Mouse (Mus musculus): ENCODE measurements around the gene Olfr193.
"Not testable (repeated sequence)": the region's sequence is repeated elsewhere in the genome, so short reads cannot be mapped to it uniquely, and the experiment has no call there.

The Olfr193 gene

DNA sequence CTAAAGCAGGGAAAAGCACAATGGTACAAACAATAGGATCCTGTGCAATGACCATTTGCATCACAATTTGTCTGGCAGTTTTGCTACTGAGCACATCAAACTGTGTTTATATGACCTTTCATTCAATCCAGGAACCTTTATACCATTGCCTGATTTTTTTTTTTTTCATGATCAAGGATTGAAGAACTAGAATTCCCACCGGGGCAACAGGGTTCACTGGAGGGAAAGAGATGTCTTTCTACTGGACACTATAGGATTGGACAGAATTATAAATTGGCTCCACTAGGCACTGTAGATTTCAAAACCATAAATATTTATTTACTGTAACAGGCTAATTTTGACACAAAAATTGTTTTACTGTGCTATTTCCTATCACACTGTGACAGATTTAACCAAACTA is at the start of gene Olfr193:
Gene Olfr193, minus strand, starts transcription at position 101 of the 400 bp plus-strand sequence.
- DNase-seq (ENCODE audit: low spot score in 2 of 2) = no peak

DNA sequence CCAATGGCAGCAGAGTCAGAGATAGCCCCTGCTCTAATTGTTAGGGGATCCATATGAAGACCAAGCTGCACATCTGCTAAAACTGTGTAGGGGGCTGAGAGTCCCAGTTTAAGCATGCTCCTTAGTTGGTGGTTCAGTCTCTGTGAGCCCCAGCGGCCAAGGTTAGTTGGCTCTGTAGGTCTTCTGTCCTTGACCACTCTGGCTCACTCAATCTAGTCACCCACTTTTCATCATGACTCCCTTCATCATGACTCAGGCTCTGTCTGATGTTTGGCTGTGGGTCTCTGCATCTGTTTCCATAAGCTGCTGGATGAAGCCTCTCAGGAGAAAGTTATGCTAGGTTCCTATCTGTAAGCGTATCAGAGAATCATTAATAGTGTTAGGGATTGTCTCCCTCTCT is 40.3 kb upstream of the Olfr193 start:
- no peak for DNase-seq (ENCODE audit: low spot score in 2 of 2)

DNA sequence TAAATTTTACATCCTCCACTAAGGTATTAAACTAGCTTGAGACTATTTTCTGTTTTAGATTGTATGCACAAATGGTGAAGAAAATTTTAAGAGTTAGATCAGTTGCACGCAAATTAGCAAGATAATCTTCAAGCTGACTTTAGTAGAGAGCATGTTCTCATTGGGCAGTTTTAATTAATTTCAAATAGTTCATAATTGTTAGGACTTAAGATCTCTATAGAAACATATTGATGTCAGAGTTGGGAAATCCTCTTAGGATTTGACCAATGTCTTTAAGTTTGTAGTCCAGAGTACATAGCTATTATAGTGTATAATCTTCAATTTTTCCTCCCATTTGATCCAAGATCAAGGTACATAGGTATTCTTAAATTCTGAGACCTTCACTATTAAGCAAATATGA is 35.1 kb upstream of the Olfr193 start, which contains the start of gene Olfr195:
Gene Olfr195, plus strand, starts transcription at position 301 of the 400 bp plus-strand sequence.
- no peak for DNase-seq (ENCODE audit: low spot score in 2 of 2)

DNA sequence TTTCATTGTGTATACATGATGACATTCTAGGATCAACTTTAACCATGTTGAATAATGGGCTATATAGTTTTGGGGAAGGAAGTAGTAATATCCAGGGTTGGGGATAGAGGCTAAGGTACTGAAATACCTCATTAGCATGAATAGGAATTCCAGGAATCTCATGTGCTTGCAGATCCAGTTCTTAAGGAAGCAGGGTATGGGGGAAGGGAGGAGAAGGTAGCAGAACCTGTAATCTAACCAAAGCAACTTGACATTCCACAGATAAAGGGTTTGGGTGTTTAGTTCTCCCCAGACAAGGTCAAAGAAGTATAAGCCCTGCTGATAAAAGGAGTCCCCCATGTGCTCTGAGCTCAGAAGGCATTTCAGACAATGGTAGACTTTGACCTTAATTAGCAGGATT is 29.4 kb upstream of the Olfr193 start:
- DNase-seq (ENCODE audit: low spot score in 2 of 2) = no peak

DNA sequence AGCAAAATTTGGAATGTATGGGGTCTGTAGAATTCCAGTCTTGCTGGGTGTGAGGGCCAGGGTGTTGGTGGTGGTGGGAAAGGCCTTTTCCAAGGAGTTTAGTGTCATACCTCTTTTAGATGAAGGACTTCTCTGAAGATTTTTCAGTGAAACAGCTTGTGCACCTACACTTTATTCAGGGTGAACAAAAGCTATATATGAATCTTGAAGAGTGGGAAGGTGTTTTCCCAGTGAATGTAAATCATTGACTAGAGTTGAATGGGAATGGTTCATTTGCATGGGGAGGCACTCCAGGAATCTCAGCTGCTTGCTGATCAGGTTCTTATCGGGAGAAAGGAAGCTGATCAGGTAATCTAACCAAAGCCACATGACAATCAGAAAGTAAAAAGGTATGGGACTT is 19.1 kb upstream of the Olfr193 start:
- no peak for DNase-seq (ENCODE audit: low spot score in 2 of 2)

DNA sequence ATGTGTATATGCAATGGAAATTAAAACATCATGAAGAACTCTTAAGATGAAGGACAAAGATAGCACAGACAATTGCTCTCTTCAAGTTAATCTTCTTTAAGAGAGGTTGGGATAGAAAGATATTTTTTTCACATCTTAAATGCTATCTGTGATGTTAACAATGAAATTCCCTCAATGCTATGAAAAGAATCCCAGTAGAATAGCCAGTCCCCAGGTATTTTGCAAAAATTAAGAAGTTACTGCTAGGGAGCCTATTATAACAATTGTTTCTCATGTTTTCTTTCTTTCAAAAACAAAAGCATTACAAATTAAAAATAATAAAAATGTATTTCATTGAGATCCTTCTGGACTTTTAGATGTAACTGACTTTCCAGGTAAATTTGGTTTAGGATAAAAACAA is 9.3 kb upstream of the Olfr193 start, which contains the start of gene Olfr194:
Gene Olfr194, minus strand, starts transcription at position 101 of the 400 bp plus-strand sequence.
- no peak for DNase-seq (ENCODE audit: low spot score in 2 of 2)

DNA sequence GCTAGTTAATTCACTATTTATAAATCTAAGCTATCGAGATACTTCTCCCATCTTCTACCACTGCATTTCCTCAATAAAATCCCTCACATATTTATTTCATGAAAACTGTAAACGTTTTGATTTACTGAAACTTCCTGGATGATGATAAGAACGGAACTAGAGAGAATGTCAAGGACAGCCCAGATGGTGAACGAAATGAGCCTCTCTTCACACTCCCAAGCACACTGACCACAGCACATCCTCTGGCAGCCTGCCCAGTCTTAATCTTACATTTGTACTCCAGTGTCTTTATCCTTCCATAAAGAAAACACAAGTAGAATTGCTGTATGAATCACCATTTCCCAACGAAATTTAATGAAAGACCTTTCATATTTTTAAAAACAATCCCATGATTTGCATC is 3.2 kb downstream of the Olfr193 start:
- not testable (repeated sequence) for DNase-seq (ENCODE audit: low spot score in 2 of 2)

DNA sequence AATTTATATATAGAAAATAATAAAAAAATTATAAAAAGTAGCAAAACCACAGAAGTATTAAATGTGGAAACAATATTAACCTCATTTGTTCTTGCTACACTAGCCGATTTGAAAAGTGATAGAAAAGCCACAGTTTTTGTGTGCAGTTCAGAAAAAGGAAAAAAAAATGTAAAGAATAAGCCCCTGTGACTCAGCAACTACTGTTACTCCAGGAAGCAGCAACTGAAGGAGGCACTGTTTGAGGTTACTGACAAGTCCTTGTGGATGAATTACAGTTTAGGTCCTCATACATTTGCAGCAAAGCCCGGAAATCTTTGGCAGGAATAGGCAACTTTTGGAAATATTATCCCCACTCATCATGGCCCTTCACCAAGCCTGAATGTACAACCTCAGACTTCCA is 6.4 kb downstream of the Olfr193 start:
- no peak for DNase-seq (ENCODE audit: low spot score in 2 of 2)

DNA sequence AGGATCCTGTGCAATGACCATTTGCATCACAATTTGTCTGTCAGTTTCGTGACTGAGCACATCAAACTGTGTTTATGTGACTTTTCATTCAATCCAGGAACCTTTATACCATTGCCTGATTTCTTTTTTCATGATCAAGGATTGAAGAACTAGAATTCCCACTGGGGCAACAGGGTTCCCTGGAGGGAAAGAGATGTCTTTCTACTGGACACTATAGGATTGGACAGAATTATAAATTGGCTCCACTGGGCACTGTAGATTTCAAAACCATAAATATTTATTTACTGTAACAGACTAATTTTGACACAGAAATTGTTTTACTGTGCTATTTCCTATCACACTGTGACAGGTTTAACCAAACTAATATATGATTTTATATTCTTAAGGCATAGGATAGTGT is 22.0 kb downstream of the Olfr193 start, which contains the start of gene Olfr191:
Gene Olfr191, minus strand, starts transcription at position 101 of the 400 bp plus-strand sequence.
- DNase-seq (ENCODE audit: low spot score in 2 of 2) = not testable (repeated sequence)

DNA sequence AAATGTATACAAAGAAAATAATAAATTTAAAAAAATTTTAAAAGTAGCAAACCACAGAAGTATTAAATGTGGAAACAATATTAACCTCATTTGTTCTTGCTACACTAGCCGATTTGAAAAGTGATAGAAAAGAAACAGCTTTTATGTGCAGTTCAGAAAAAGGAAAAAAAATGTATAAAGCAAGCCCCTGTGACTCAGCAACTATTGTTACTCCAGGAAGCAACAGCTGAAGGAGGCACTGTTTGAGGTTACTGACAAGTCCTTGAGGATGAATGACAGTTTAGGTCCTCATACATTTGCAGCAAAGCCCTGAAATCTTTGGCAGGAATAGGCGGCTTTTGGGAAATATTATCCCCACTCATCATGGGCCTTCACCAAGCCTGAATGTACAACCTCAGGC is 30.6 kb downstream of the Olfr193 start:
- DNase-seq (ENCODE audit: low spot score in 2 of 2) = not testable (repeated sequence)

DNA sequence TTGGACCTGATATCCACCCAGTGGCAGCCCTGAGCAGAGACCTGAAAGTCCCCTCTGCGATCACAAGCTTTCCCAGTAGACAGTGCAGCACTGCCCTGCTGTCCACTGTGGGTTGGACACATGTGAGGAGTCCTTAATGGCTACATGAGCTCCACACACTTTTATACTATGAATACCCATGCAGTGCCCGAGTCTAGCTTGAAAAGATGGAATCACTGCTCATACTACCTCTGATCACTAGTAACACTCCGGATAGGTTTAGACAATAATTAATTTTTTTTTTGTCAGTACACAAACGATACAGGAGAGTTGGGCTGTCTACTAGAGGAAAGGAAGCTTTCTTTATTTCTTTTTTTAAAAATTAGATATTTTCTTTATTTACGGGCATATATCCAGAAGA is 33.8 kb downstream of the Olfr193 start, which contains the start of gene Olfr190:
Gene Olfr190, minus strand, starts transcription at position 101 of the 400 bp plus-strand sequence.
- no peak for DNase-seq (ENCODE audit: low spot score in 2 of 2)

DNA sequence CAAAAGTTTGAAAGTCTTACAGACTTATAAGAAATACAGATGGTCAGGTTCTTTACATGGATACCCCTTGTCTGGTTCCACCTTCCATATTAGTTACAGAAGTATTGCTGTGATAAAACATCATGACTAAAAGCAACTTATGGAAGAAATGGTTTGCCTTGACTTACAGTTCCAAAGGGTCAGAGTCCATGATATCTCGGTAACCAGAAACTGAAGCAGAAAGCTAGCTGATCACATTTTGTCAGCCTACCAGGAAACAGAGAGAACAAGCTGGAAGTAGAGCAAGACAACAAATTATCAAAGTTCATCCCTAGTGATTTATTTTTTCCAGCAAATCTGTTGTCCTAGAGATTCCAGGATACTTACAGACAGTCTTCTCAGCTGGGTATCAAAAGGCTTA is 38.2 kb downstream of the Olfr193 start:
- DNase-seq (ENCODE audit: low spot score in 2 of 2) = no peak

DNA sequence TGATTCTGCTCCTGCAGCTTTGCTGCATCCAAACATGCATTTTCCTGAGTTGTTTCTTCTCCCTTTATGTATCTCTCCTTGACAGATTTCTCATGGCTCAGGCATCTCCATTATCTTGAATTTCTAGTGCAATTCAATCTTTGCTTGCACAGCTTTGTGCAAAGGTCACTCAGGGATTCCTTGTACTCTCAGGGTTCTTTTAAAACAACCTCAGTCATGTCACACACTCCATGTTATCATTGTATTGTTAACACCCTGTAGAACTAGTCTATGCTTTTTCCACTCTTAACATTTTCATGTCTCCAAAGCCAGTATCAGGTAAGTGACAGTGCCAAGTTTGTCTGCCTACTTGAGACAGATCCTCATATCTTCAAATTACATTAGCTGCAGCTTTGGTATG is 39.9 kb downstream of the Olfr193 start:
- DNase-seq (ENCODE audit: low spot score in 2 of 2) = no peak

DNA sequence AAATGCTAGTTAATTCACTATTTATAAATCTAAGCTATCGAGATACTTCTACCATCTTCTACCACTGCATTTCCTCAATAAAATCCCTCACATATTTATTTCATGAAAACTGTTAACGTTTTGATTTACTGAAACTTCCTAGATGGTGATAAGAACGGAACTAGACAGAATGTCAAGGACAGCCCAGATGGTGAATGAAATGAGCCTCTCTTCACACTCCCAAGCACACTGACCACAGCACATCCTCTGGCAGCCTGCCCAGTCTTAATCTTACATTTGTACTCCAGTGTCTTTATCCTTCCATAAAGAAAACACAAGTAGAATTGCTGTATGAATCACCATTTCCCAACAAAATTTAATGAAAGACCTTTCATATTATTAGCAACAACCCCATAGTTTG is 49.3 kb downstream of the Olfr193 start:
- not testable (repeated sequence) for DNase-seq (ENCODE audit: low spot score in 2 of 2)

All from spleen, postnatal 4 days (tissue).